Mouse (Mus musculus) adrenal gland, adult 2 months (tissue): ENCODE measurements at regions not wholly inside any gene's neighbourhood (a gene's known extent, or its start where the extent isn't known, plus 50 kb on each side); places are given as distances from the start of the nearest gene placed in this dataset.
A peak's percentile ranks its signal among the peaks of the same experiment; 100 is the strongest.
"Not testable (repeated sequence)": the region's sequence is repeated elsewhere in the genome, so short reads cannot be mapped to it uniquely, and the experiment has no call there.

Source experiments
- DNase-seq: peaks from one replicate; pipeline ENCODE4 v3.0.0; 2021

DNA sequence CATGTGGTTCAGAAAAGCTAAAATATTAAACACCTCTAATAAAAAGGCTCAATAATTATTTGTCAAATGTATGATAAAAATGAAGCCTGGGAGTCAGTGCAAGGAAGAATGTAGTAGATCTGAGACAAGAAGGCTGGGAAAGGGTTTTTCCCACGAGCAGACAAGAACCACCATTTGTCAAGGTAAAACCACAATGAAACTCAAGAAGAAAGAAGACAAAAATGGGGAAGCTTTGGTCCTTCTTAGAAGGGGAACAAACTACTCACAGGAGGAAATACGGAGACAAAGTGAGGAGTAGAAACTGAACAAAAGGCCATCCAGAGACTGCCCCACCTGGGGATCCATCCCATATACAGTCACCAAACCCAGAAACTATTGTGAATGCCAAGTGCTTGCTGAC is 420.0 kb downstream of the Hs3st1 start:
- no peak for DNase-seq

DNA sequence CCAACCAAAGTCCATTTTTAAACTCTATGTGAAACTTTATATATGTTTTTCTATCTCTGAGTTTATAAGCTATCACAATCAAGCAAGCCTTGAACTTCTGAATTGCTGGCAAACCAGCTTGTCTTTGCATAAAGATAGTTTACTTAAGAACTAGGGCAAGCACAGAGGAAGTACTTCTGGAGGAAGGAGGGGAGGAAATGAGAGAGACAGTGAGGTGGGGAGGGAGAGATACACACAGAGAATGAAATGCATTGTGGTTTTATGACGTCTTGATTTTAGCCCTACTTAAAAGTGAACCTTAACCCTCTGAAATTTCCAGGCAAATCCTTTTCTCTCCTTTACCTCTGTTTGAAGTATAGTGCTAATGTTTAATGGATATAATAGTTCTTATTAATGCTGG is 421.0 kb downstream of the Hs3st1 start:
- DNase-seq: no peak

DNA sequence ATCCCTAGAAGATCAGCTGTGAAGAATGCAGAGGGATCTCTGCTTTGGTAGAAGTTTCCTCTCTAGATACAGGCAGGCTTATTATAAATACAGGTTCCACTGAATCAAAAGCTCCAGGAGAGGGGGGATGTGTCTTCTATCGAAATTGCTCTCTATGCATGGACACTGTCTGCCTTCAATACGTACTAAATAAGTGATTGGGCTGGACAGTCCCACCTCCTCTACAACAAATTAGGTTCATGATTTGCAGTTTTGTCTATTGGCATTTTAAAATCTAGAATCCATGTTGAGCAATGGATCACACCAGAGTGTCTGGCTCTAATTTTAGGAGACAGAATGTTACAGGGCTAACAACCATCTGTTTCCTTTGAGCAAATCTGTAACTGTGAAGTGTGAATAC is 429.9 kb downstream of the Hs3st1 start:
- DNase-seq: no peak

DNA sequence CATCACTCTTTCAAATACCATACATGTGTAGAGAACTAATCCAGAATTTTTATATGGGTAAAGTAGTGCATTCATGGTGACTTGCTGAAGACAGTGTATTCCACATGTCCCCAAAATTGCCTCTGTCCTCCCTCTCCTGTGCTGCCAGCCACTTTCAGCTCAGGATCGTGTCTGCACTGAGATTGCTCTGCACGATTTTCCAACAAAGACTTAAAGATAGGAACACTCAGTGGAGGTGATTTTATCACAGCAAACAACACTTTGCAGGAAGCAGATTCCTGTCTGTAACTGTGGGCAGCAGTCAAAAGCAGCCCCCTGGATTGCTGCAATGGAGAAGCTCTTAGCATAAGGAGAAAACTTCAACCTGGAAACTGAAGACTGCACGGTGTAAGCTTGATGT is 438.8 kb downstream of the Hs3st1 start:
- no peak for DNase-seq

DNA sequence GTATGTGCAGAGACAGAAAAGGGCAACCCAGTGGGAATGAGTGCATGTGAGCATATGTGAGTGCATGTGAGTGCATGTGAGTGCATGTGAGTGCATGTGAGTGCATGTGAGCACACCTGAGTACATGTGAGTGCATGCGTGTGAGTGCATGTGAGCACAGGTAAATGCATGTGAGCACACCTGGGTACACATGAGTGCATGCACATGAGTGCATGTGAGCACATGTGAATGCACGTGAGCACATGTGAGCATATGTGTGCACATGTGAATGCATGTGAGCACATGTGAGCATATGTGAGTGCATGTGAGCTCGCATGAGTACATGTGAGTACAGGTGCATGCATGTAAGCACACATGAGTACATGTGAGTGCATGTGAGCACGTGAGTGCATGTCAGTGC is 434.6 kb upstream of the Clnk start:
- DNase-seq: no peak

DNA sequence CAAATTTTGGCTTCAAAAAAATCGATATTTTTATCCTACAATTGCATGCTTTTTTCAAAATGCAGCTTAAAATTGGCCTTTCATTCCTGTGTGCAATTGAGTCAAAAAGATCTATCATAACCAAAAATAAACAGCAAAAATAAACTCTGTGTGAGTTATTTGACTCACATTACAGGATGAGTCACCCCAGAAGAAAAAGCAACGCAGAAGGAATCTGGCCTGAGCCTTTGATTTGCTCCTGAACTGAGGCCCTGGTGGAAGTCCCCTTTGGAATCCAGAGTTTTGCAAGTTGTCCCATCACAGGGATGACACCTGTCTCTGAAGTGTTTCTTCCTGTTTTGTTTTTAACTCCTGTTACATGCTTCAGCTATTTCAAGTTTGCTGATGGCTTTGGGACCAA is 429.2 kb upstream of the Clnk start:
- DNase-seq: peak; percentile 45

DNA sequence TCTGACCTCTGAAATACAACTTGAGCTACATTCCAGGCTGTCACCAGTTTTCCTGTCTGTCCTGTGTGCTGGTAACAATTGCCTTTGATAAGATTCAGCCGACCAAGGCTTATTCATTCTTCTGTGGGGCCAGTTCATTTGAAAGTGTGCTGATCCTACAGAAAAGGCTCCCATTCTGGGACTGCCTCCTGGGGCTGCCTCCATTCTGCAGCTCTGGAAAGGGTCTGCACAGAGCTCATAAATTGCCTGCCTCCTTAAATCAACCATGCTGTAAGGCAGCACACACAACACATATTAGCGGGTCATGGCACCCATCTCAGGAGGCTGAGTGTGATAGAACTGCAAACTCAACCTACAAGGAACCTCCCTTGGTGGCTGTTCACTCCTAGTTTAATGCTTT is 416.2 kb upstream of the Clnk start:
- DNase-seq: no peak

DNA sequence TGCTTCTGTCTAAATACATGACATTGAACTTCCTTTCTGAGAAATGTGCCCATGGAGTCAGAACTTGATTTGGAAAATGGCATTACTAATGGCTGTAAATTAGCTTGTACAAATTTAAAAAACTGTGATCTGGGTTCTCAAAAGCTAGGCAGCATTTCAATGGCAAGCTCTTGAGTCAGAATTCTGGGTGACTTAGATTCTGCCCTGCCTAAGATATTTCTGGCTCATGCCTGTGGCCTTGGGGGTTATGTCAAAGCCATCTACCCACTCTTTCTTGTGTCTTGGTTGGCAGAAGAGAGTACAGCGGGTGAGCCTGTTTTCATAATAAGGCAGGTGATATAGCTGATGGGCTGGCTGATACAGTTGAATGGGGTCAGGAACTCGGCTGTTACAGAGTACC is 404.4 kb upstream of the Clnk start:
- DNase-seq: peak; percentile 64

DNA sequence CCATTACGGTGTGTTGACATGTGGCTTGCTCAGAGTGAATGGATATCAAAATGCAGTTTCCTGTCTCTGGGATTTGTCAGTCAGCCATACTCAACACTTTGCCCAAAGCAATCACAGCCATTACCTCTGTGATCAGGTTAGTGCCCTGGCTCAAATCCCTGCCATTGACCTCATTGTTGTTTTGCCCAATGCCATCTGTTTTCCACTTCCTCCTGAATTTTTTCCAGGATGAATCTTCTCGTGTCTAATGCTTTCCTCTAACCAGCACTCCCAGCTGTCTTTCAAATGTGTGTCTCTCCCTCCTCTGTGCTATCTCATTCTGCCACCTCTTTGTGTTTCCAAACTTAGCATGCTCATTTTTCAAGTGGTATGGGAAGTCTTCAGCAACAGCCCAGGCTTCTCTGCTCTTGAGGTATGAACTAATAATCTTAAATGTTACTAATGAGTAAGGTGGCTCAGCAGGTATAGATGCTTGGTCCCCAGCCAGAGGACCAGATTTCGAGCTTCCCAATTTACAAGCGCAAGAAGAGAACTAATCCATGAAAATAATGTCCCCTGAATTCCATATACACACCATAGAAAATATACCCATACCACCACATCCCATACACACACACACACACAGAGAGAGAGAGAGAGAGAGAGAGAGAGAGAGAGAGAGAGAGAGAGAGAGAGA is 397.2 kb upstream of the Clnk start:
- DNase-seq: no peak

DNA sequence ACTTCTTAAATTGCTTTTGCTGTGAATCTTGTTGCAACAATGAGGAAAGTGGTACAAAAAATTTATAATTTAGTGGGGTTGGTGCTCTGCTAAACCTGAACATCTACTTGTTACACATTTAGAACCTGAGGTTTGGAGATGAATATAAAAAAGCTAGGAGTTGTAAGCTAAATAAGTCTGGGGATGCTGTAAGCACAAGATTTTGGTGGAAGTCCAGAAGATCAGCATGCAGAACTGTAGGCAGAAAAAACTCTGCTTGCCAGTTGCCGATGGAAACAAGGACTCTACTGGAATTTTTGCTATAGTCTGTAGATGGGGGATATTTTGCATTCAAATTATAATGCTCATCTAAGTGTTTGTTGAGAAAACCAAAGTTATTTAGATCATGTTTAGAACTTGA is 390.5 kb upstream of the Clnk start:
- no peak for DNase-seq

DNA sequence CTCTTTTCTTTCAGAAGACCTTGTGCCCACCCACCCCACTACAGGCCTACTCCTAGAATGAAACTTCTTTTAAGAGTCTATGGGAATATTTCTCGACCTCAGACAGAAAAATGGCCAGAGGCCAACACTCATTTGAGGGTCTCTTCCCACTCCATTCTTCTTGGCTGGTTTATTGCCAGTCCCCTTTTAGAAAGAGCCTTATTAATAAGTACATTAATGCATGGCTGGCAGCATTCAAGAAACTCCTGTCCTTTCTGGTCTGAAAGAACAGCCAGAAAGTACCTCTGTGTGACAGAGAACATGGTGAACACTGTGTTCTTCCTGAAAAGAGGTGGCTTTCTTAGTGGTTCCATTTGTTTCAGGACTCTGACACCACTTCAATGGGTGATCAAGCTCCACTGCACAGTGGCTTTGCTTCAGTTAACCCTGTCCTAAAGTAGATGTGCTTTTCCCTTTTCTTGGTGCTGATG is 384.1 kb upstream of the Clnk start:
- no peak for DNase-seq

DNA sequence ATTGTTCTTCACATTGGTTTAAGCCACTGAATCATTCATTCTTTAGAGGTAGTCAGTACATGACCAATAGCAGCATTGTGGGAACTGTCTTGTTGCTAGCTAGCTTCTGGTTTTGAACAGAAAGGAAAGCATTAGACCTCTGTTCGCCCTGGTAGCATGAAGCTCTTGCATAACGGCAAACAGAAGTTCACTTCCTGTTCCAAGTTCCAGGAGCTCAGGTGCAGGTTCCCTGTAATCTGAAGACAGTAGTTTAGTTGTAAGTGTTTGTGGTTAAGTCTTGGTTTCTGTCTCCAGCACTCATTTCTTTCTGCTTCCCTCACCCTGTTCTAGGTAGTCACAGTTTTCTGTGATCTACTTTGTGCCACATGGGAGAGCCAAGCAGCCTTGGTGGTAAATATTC is 381.1 kb upstream of the Clnk start:
- no peak for DNase-seq

DNA sequence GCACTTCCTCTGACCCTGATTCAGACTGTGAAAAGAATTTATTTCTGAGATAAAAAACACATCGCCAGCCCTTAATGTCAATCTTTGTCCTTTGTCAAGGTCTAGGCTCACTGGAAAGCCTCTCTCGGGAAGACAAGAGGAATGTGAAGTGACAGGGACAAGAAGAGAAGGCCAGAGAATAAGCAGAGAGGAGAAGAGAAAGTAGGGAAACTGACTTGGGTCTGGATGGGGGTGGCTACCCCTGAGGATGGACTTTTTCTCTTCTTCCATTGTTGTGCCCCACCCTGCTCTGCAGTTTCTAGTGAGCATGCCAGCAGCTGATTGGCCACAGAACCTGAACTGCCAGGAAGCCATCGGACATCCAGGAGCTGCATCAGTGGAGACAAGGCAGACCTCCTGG is 375.6 kb upstream of the Clnk start:
- peak; percentile 52 for DNase-seq

DNA sequence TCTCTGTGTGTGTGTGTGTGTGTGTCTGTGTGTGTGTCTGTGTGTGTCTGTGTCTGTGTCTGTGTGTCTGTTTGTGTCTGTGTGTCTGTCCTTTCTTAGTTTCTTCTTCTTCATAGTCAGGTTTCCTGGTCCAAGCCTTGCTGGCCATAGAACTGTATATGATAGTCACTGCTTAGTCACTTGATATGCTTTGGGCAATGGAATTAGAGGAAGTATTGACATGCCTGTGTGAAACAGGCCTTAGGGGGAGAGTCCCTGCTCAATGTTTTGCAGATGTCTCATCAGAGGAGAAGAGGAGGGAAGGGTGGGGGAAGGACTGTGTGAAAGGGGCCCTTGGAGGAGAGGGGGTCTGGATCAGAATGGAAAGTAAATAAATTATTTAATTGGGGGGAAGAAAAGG is 374.4 kb upstream of the Clnk start:
- no peak for DNase-seq

DNA sequence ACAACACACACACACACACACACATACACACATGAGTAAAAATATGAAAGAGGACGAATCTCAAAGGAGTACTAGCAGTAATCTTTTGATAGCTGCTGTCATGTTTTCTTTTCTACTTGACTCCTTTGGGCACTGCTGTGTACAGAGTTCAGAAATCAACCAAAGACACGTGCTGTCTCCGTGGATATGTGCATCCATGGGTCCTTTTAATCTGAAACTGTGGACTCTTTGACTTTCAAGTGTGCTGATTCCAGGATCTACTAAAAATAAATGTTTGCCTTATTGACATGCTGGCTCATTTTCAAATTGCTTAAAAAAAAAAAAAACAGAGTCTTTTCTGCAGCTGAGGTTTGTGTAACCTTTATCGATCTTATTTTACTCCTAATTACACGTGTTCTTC is 343.1 kb upstream of the Clnk start:
- DNase-seq: no peak

DNA sequence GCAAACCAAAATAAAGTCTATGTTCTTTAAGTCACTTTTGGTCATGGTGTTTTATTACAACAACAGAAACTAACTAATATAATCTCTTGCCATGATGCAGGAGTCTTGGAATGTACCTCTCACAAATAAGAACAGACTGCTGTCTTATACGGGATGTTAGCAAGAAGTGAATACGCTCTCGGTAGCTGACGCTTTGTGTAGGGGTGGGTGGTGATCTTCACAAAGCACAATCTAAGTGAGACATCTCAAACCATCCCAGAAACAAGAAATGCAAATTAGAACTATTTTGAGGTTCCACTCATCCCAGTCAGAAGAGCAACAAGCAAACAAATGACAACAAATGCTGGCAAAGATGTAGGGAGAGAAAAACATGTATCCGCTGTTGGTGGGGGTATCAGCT is 339.7 kb upstream of the Clnk start:
- DNase-seq: no peak

DNA sequence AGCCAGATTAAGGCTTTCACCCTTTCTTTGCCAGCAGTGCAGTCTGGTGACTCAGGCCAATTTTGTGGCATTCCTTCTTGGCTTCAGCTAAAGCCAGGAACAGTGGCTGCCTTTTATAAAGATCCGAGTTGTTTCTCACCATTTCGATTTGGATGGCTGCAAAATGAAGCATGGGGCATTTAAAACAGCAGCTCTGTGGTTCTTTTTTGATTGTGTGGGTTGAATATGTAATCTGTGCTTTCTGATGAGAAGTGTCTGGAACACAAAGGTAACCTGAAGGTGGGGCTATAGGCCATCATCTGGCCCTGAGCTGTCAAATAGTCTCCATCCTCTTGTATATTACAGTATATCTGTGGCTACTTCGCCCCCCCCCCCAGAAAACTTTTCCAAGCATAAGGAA is 338.4 kb upstream of the Clnk start:
- DNase-seq: no peak

DNA sequence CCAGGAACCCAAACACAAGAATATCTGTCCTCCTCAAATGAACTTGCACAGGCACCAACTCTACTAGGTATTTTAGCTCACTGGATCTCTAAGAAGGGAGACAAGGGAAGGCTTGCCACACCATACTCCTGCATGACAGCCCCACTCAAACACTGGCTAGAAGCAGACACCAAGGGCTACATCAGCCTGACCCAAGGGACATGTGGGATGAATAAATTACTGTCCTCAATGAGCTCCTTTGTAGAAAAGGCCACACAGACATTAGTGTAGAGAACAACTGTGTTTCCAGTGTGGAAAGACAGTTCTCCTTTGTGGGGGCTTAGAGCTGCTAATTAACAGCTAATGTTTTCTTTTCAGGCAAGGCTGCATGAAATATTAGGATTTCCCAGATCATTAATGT is 335.9 kb upstream of the Clnk start:
- DNase-seq: no peak

DNA sequence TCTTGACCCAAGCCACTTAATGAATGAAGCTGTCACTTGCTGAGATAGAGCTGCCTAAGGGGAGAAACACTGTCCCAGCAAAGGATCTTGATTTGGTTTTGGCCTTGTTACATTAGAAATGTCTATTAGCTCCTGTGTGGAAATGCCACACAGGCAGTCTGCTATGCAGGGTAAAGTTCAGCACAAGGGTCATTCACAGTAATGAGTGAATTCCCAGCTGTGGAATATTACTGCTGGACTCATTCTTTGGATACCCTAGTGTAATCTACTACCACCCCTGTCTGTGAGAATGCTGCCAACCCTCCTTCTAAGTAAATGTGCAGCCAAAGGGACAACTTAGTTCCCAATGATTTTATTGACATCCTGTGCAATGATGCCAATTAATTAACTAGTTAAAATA is 322.2 kb upstream of the Clnk start:
- DNase-seq: no peak

DNA sequence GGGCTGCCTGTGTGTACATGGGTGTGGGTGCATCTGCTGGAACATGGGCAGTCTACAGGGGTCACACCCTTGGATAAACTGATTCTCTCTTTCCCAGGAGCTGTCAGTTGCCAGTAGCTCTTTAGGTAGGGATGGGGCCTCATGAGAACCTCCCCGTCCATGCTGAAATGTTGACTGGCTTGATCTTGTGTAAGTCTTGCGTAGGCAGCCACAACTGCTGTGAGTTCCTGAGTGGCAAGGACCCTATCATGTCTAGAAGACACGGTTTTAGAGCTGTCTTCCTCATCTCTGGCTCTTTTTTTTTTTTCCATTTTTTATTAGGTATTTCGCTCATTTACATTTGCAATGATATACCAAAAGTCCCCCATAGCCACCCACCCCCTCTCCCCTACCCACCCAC is 314.5 kb upstream of the Clnk start:
- DNase-seq: not testable (repeated sequence)

DNA sequence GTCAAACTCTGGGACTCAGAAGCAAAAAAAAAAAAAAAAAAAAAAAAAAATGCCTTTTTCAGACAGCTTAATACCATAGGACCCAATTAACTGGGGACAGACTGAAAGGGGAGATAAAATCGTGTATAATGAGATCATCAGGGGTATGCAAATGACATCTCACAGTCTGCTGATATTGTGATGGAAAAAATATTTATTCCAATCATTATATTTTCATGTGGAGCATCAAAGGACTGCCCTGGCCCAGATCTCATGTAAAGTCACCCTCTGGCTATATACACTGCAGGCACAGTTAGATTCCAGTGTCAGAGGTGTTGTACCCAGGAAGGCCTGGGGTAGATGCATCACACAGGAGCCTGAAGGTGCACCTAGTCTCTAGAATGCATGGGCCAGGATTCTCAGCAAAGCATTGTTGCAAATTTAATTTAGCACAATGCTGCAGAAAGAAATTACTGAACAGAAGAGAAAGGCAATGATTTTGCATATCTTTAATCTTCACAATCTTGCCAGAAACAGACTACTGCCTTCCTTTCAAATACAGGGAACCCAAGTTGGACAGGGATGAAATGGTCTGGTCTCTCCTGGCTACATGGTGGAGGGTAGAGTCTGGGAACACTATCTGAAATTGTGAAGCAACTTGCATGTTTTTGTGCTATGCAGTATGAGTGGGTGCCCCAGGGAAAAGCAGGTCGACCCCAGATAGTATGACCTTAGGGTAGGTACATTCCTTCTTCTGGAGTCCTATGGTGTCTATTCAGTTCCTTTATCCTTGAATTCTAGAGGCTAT is 305.2 kb upstream of the Clnk start:
- no peak for DNase-seq

DNA sequence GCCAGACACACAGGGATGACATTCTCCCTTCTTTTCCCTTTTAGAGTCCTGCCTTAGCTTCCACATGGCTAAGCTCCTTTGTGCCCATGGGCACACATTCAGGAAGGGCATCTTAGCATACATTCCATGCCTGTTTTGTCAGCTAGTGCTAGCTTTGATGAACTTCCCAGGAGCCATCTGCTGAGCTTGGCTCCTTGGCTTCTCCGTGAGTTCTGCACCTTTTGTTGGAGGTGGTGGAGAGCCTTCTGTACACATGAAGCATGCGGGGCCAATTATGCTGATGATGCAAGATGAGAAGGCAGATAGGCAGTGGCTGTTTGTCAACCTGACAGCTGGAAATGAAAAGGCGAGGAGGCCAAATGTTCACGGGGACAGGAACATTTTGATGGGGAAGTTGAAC is 304.4 kb upstream of the Clnk start:
- DNase-seq: no peak

DNA sequence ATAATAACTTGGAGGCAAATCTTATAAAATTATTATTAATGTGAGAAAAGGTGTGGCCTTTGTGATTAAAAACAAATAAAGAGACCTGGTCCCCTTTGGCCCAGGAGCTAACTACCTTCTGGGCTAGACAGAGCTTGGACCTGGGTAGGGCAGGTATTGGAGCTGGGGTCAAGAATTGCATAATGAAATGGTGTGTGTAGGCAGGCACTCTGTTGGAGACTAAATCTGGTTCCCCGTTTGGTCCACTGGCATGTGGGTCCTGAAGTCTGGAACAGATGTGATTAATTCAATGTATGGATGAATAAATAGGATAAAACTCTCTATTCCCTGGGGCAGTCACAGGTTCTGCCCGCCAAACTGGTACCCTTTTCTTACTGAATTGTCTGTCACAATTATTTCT is 301.3 kb upstream of the Clnk start:
- DNase-seq: no peak

DNA sequence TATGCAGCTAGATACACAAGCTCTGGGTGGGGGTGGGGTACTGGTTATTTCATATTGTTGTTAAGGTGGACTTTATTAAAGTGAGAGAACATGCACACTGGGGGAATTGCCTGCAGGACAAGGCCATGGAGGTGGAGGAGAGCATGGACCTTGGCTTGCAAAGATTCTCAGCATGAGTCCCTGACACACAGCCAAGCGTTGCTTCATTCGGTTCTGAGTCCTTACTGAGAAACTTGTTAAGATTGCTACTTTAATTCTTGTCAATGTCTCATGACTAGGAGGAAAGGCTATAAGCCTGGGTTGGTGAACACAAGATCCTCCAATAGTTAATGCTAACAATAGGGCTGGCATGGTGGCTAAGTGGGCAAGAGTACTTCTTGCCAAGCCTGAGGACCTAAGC is 300.3 kb upstream of the Clnk start:
- peak; percentile 63 for DNase-seq
